21 mouse cellular contexts compared by ENCODE assay signal in the genomic region with DNA sequence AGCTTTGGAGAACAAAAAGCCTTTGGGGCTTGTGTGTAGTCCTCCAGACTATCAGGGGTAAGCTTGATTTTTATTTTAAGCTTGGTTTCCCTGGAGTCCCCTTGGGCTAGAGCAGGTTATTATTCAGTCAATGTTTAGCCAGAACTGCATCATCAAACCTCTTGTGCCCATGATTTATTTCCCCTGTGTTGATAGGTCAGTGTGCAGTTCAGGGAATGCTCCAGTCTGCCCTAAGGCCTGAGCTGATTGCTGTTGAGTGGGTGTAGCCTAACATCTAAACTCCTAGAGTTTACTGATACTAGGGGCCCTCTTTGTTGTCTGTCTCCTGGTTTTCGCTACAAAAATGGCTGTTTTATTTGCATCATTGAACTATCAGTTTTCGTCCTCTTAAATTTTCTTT.
"Had no signal": no experiment of that assay in that cellular context is flagged by ENCODE, and none has a peak within 500 bp of the region (broad histone marks: within the 10 kb centered on the region; RNA-seq: fewer than 3 reads in every experiment).

No protein-coding gene starts in this region.

- H3K27me3 ChIP-seq: intestine, embryonic 15.5 days; limb, embryonic 15.5 days; neural tube, embryonic 12.5 days had no signal

- H3K27ac ChIP-seq: intestine, embryonic 15.5 days; limb, embryonic 12.5 days; limb, embryonic 15.5 days; liver, embryonic 14.5 days; macrophage; midbrain, embryonic 12.5 days; midbrain, embryonic 15.5 days; neural tube, embryonic 12.5 days; neural tube, embryonic 15.5 days; stomach, postnatal 0 days had no signal

- H3K4me2 ChIP-seq: intestine, embryonic 15.5 days; limb, embryonic 12.5 days; limb, embryonic 15.5 days; liver, embryonic 11.5 days; lung, embryonic 14.5 days; midbrain, embryonic 12.5 days; midbrain, embryonic 15.5 days; neural tube, embryonic 12.5 days; neural tube, embryonic 15.5 days had no signal

- H3K4me3 ChIP-seq: intestine, embryonic 15.5 days; limb, embryonic 12.5 days; limb, embryonic 15.5 days; midbrain, embryonic 12.5 days; midbrain, embryonic 15.5 days; neural tube, embryonic 12.5 days; neural tube, embryonic 15.5 days had no signal

- H3K9ac ChIP-seq: intestine, embryonic 15.5 days; limb, embryonic 12.5 days; limb, embryonic 15.5 days; liver, embryonic 14.5 days; liver, postnatal 0 days; lung, embryonic 14.5 days; midbrain, embryonic 12.5 days; midbrain, embryonic 15.5 days; neural tube, embryonic 12.5 days; neural tube, embryonic 15.5 days had no signal

- H3K9me3 ChIP-seq: intestine, embryonic 15.5 days; limb, embryonic 12.5 days; limb, embryonic 15.5 days; midbrain, embryonic 12.5 days; midbrain, embryonic 15.5 days; neural tube, embryonic 12.5 days; neural tube, embryonic 15.5 days had no signal

- H3K36me3 ChIP-seq: intestine, embryonic 15.5 days; limb, embryonic 12.5 days; limb, embryonic 15.5 days; midbrain, embryonic 12.5 days; midbrain, embryonic 15.5 days; neural tube, embryonic 12.5 days; neural tube, embryonic 15.5 days had no signal

- ATAC-seq: intestine, embryonic 15.5 days; liver, postnatal 0 days; lung, postnatal 0 days; midbrain, embryonic 15.5 days had no signal

- H3K4me1 ChIP-seq: intestine, embryonic 15.5 days; limb, embryonic 12.5 days; limb, embryonic 15.5 days; midbrain, embryonic 12.5 days; midbrain, embryonic 15.5 days; neural tube, embryonic 12.5 days; neural tube, embryonic 15.5 days had no signal

- DNase-seq: left cerebral cortex, postnatal 4 days; liver, postnatal 0 days; lung, embryonic 14.5 days; right cerebral cortex, adult 18-20 months; right cerebral cortex, postnatal 14 days; right cerebral cortex, postnatal 4 days; thymus, adult 2 months; thymus, postnatal 14 days; thymus, postnatal 4 days had no signal
